Mouse (Mus musculus): ENCODE measurements around the gene Zfp57. TPM values are rescaled to one million over a fixed set of nuclear protein-coding genes. Genes with fewer than 3 reads are reported as not detected.

Gene Zfp57
- total and polyA plus RNA-seq, 3 experiments: 0.26 TPM; not detected in 2

GRCm38 (mm10) chr17:36957999-36958743 lies 42.8 kb upstream of the Zfp57 start, which contains the start of the genes Znrd1 and Znrd1as:
Gene Znrd1 (minus strand): TSS chr17:36958559.
Gene Znrd1as (plus strand): TSS chr17:36958592.
- no peaks in the 10 kb centered on the region for H3K9me3 ChIP-seq (replicated peaks; ENCODE audit: low read length)
- no peaks in the 10 kb centered on the region for H3K27me3 ChIP-seq (replicated peaks)
- H3K4me2 ChIP-seq (ENCODE audit: insufficient read depth, low read depth, poor library complexity, severe bottlenecking): peak within 1 kb of the TSS; percentile 93
- in situ Hi-C loops (cut with MboI; ENCODE audit: low pct_ligation_motif_present, low pct_unique_long_range_greater_than_20kb, low sequenced_read_pairs): no loop called here
- TF ChIP-seq JUND (conservative IDR thresholded peaks at IDR 0.05; ENCODE audit: low read depth, low read length): peak; percentile 70
- peak; percentile 49; the same call in 1 of the 2 replicates for TF ChIP-seq RCOR1 (conservative IDR thresholded peaks at IDR 0.05; ENCODE audit: low read depth, low read length)
- TF ChIP-seq MXI1 (IDR thresholded peaks at IDR 0.05; ENCODE audit: low read depth, low read length): peak; percentile 75
- TF ChIP-seq CTCF (conservative IDR thresholded peaks at IDR 0.05 in 1 of 2, IDR thresholded peaks at IDR 0.05 in 1 of 2; ENCODE audit: low read depth in 2 of 2, low read length in 2 of 2): no peak
- TF ChIP-seq SIN3A (IDR thresholded peaks at IDR 0.05; ENCODE audit: low read length): peak; percentile 95
- TF ChIP-seq ZNF384 (IDR thresholded peaks at IDR 0.05; ENCODE audit: low read depth, low read length): no peak
- TF ChIP-seq IRF4 (IDR thresholded peaks at IDR 0.05; ENCODE audit: low read depth, low read length): peak; percentile 86
- TF ChIP-seq ELF1 (IDR thresholded peaks at IDR 0.05; ENCODE audit: low read depth, low read length): peak; percentile 86
- TF ChIP-seq NRF1 (IDR thresholded peaks at IDR 0.05; ENCODE audit: low read depth, low read length): peak; percentile 50
- TF ChIP-seq SMC3 (IDR thresholded peaks at IDR 0.05; ENCODE audit: low read depth, low read length): no peak; the same call in 1 of the 2 replicates
- peak; percentile 54 for TF ChIP-seq JUN (IDR thresholded peaks at IDR 0.05; ENCODE audit: insufficient read depth, low read depth, low read length)
- peak; percentile 82 for TF ChIP-seq POLR2A (IDR thresholded peaks at IDR 0.05; ENCODE audit: low read depth, low read length)
- peak; percentile 65 for TF ChIP-seq NELFE (IDR thresholded peaks at IDR 0.05; ENCODE audit: low read depth, low read length)
- no peak for TF ChIP-seq USF1 (IDR thresholded peaks at IDR 0.05; ENCODE audit: low read depth, low read length)
- no peak for TF ChIP-seq CHD1 (IDR thresholded peaks at IDR 0.05; ENCODE audit: low read depth, low read length)
- TF ChIP-seq ZMIZ1 (IDR thresholded peaks at IDR 0.05; ENCODE audit: low read depth, low read length): peak; percentile 74; the same call in 1 of the 2 replicates
- TF ChIP-seq GABPA (IDR thresholded peaks at IDR 0.05; ENCODE audit: insufficient replicate concordance, low read depth, low read length): peak; percentile 99
- peak; percentile 93 for TF ChIP-seq HCFC1 (IDR thresholded peaks at IDR 0.05; ENCODE audit: low read depth, low read length)
- no peak; the same call in 1 of the 2 replicates for TF ChIP-seq USF2 (conservative IDR thresholded peaks at IDR 0.05; ENCODE audit: low read depth, low read length)
- TF ChIP-seq TBP (conservative IDR thresholded peaks at IDR 0.05; ENCODE audit: low read depth, low read length): peak; percentile 94
- TF ChIP-seq RAD21 (IDR thresholded peaks at IDR 0.05; ENCODE audit: low read depth, low read length): no peak
- TF ChIP-seq ZKSCAN1 (IDR thresholded peaks at IDR 0.05; ENCODE audit: borderline replicate concordance, low read depth, low read length): no peak
- peak; percentile 95 for TF ChIP-seq TCF12 (IDR thresholded peaks at IDR 0.05; ENCODE audit: low read depth, low read length)
- peak; percentile 85 for TF ChIP-seq MEF2A (IDR thresholded peaks at IDR 0.05; ENCODE audit: borderline replicate concordance, low read depth, low read length)
- no peak for TF ChIP-seq POLR2AphosphoS2 (IDR thresholded peaks at IDR 0.05; ENCODE audit: low read depth, low read length)
- peak; percentile 79 for TF ChIP-seq MYC (IDR thresholded peaks at IDR 0.05; ENCODE audit: low read depth, low read length)
- TF ChIP-seq MAZ (IDR thresholded peaks at IDR 0.05; ENCODE audit: low read depth, low read length): peak; percentile 46; the same call in 1 of the 2 replicates
- TF ChIP-seq ZC3H11A (IDR thresholded peaks at IDR 0.05; ENCODE audit: low read depth, low read length): no peak
- TF ChIP-seq MAFK (IDR thresholded peaks at IDR 0.05; ENCODE audit: insufficient replicate concordance, low read length): peak; percentile 36; the same call in 1 of the 2 replicates
- peak; percentile 64 for TF ChIP-seq MAX (IDR thresholded peaks at IDR 0.05; ENCODE audit: low read length)
- TF ChIP-seq ETS1 (conservative IDR thresholded peaks at IDR 0.05; ENCODE audit: low read depth, low read length): peak; percentile 85
- no peak for TF ChIP-seq EP300 (IDR thresholded peaks at IDR 0.05; ENCODE audit: low read length)
- TF ChIP-seq UBTF (IDR thresholded peaks at IDR 0.05; ENCODE audit: low read depth, low read length): no peak
- peak; percentile 34; the same call in 1 of the 2 replicates for TF ChIP-seq BHLHE40 (IDR thresholded peaks at IDR 0.05; ENCODE audit: low read depth, low read length)
- 0 out of 2 replicates have a peak, but pooled peaks have one; percentile 65 for TF ChIP-seq E2F4 (IDR thresholded peaks at IDR 0.05; ENCODE audit: insufficient replicate concordance, low read depth, low read length)
- no peak for TF ChIP-seq CHD2 (IDR thresholded peaks at IDR 0.05; ENCODE audit: low read length)
- no peak for TF ChIP-seq PAX5 (IDR thresholded peaks at IDR 0.05; ENCODE audit: low read length)
- peak; percentile 88; the same call in 1 of the 2 replicates for TF ChIP-seq KAT2A (IDR thresholded peaks at IDR 0.05; ENCODE audit: insufficient replicate concordance, low read length)
- peak; percentile 98 for DNase-seq (ENCODE audit: extremely low read depth)
- peaks cover 5 to 22% of the 10 kb centered on the region in 2 experiments; a peak in 3 of 4 replicates for H3K4me1 ChIP-seq (ENCODE audit: control insufficient read depth in 1 of 2, insufficient read depth in 2 of 2)
- H3K36me3 ChIP-seq (replicated peaks in 1 of 2; ENCODE audit: control insufficient read depth in 1 of 2, insufficient read depth in 1 of 2, low read length in 1 of 2): peaks cover 13 to 33% of the 10 kb centered on the region in 2 experiments
- H3K4me3 ChIP-seq (replicated peaks in 1 of 3; ENCODE audit: low read depth in 2 of 3, low read length in 2 of 3, poor library complexity in 1 of 3): peak within 1 kb of the TSS; percentile 81 to 96 (median 94)
- peak within 1 kb of the TSS; percentile 95 for H3K9ac ChIP-seq (ENCODE audit: insufficient read depth, low read depth)
- dilution Hi-C loops (cut with MboI; ENCODE audit: extremely low pct_ligation_motif_present, extremely low pct_unique_long_range_greater_than_20kb, low sequenced_read_pairs): no loop called here
- H3K27ac ChIP-seq (ENCODE audit: insufficient read depth, low read depth): peak within 1 kb of the TSS; percentile 44
- peaks cover 16% of the 10 kb centered on the region for H3K79me2 ChIP-seq (replicated peaks; ENCODE audit: control insufficient read depth, extremely low read depth, insufficient read depth, poor library complexity, severe bottlenecking)

Measured in CH12.LX (cell line).